Mouse (Mus musculus) left cerebral cortex, postnatal 10 days (tissue): ENCODE data around the gene Alox5. TPM values are rescaled to one million over a fixed set of nuclear protein-coding genes. Genes with fewer than 3 reads are reported as not detected.

Experiments used
- DNase-seq, 2 experiments: peaks; one replicate each; pipeline ENCODE4 v3.0.0; 2021 to 2022; ENCODE audit warnings: low spot score in 2 of 2, mixed read lengths in 1 of 2; ENCODE audit errors: extremely low spot score in 1 of 2
- intact Hi-C: fragments of 180-260 bp; cut with DNase I; formaldehyde crosslinking; loops from one replicate; pipeline ENCODE4 v1.15.1; 2025
- total RNA-seq, 2 experiments: library from RNA; stranded (reverse); gene quantifications; 2 replicates each; pipeline ENCODE4 v1.2.3; 2021

The Alox5 gene
- total RNA-seq, 2 experiments from 2014 or later: 0.95 to 1.9 TPM

DNA sequence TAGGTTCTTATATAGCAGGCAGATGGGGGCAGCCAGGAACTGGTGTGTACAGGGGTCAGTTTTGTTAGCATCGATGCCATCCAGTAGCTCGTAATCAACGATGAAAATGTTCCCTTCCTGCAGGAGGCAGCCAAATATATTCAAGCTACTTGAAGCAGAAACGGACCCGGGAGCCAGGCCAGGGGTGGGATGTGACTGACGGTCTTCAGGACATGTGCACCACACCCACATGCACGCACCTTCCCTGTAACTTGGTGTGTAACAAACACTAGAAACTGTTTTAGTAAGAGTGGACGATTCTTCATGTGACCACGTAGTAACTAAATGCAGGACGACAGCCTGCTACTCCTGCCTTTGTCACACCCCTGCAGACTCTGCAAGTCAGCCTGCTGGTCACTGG is 40.7 kb downstream of the Alox5 start:
- intact Hi-C loops: loop anchor here (5.0 kb wide), 2 partner anchors 83 to 153 kb away; partner anchors contain the start of gene March8

DNA sequence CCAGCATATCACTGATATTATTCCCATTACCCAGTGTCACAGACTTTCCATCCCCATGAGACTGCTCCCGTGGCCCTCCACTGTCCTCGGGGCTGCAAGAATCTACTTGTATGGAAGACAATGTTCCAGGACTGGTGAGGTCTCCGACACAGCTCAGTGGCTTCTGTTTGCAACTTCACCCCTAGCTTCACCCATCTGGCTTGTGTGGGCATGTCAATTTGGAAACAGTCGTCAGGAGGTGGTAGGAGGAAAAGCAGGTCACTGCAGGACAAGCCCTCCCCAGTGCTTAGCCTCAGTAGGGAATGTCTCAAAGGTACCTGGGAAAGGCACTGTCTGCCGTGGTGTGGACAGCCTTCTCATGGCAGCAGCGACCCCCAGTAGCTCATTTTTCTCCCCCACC is 41.3 kb downstream of the Alox5 start:
- intact Hi-C loops: loop anchor here (5.0 kb wide), 2 partner anchors 82 to 152 kb away; partner anchors contain the start of gene March8
- DNase-seq: no peak

More for the DNA sequence above, 40.7 kb downstream of the Alox5 start:
- no peak for DNase-seq

DNA sequence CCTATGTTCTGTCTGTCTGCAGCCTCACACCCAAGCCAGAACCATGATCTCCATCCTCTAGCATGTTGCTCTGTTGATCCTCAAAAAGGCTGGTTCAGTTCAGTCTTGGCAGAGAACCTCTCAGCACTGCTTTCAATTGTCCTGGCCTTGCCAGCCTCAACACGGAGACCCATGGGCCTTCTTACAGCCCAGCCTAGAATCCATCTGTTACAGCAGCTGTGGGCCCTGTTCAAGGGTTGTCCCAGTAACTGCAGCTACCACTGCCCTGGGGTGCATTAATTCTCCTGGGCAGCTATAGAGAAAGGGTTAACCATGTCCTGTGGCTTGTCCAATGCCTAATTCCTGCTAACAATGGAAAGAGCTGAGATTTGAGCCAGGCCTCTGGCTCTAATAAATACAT is 42.5 kb downstream of the Alox5 start:
- DNase-seq: no peak
- intact Hi-C loops: no loop called here

GRCm38 (mm10) chr6:116417518-116418315 is 43.3 kb downstream of the Alox5 start:
- intact Hi-C loops: no loop called here
- no peak for DNase-seq

DNA sequence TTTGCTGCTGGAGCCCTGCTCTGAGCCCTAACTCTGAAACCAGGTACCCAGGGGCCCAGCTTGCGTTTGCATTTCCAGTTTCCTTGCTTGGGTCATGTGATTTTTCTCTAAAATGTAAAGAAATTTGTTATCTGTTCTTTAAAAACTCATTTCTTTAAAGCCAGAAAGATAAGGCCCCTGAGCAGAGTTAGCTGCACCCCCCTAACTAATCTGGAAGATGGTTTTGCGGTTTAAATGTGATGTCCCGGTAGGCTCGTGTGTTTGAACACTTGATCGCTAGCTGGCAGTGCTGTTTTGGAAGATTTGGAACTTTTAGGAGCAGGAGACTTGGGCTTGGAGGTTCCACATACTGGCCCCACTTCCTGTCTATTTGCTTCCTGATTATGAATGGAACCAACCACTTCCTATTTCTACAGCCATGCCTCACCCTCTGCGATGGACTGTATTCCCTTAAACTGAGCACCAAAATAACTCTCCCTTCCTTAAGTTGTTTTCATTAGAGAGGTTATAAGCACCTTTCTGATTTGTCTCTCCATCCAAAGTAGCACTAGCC is 44.9 kb downstream of the Alox5 start:
- intact Hi-C loops: no loop called here
- no peak for DNase-seq

DNA sequence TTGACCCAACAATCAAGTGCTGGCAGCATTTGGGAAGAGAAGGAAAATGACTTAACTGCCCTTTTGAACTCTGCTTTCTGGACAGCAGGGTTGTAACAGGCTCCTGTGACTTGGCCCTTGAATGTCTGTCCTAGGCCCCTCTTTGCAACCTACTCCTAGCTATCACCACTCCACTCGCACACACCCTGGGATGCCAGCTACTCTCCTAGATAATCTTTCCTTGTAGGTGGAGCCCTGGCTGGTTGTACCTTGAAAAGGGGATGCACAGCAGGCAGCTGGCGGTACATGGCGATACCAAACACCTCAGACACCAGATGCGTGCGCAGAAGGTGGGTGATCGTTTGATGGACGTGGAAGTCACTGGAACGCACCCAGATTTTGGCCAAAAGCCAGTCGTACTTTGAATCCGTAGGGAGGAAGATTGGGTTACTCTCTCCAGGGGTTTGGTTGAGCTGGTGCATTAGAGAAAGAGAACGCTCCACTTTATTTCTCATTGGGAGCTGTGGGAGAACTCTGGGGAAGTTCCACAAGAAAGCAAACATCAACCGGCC is 45.8 kb downstream of the Alox5 start:
- DNase-seq: no peak
- intact Hi-C loops: no loop called here

DNA sequence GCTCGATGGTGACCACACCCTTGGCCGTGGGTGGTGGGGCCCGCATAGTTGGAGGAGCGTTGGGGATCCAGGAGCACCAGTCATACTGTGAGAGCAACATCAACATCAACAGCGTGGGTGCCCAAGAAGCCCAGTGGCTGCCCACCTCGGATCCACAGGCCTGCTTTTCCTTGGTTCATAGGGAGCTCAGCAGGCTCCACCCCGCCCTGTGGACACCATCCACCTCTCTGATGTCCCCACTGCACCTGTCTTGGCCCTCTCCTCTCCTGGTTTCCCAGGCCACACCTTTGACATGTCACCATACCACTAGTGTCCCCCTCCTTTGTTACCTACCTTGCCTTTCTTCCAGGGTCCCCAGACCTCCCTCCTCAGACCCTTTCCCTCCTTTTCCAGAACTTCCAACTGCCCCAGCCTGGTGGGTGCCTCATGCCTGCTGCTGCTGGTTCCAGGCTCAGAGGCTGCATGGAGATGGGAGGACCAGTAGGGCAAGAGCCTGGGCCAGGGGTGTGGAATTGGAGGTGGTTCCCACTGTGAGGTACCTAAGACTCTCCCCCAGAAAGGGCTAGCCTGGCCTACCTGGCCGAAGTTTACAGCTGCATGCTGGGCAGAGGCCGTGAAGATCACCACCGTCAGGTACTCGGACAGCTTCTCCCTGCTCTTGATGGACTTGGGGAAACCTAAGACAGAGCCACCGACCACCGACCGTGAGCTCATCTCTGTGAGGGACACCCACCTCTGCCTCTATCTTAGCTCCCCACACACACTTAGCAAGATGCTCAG is 48.2 kb downstream of the Alox5 start:
- intact Hi-C loops: no loop called here
- DNase-seq: no peak

DNA sequence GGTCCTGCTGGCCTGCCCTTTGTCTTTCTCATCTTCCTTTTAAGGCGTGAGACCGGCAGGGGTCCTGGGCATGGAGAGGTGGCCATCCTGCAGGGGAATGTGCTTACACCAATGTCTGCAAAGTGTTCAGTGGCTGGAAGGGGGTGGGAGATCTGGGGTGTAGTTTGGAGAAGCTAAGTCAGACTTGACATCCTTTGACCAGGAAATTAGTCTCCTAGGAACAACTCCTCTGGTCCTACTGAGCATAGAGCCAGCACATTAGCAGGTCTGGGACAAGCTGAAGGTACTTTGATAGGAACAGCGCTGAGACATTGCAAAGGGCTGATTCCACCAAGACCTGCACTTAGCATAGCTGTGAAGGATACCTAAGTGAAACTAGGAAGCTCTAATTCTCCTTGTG is 49.3 kb downstream of the Alox5 start:
- DNase-seq: no peak
- intact Hi-C loops: no loop called here

- intact Hi-C loops: no loop called here
Observed at GRCm38 (mm10) chr6:116410436-116410835, 50.5 kb downstream of the Alox5 start.

DNA sequence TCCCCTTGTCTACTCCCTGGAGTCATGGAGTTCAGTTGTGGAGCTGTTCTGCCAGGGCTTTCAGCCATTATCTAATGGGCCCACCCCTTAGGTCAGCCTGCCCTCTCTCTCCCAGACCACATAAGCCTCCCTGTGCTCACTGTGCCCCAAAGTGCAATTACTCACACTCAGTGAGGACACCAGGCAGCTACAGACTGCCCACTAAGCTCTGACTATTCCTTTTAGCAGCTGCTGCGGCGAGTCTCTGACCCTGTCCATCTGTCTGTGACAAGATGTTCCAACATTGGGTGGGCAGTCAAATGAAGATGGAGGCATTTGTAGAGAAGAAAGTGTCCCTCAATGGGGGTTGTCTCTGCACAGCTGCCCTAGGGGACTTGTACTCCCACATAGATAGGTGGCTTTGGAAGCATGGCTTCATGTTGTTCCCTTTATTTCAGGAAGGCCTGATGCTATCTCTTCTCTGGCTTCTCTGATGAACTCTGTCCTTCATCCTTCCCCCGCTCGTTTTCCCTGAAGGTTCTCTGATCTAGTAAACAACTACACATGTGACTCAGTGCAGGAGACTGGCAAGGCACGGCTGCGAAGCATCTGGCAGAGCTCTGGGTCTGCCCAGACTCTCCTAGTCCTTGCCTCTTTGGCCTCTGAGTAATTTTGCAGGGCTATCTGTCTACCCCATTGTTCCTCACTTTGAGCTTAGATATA is 52.9 kb downstream of the Alox5 start:
- intact Hi-C loops: no loop called here
- no peak for DNase-seq

More at GRCm38 (mm10) chr6:116410436-116410835, 50.5 kb downstream of the Alox5 start:
- DNase-seq: no peak

DNA sequence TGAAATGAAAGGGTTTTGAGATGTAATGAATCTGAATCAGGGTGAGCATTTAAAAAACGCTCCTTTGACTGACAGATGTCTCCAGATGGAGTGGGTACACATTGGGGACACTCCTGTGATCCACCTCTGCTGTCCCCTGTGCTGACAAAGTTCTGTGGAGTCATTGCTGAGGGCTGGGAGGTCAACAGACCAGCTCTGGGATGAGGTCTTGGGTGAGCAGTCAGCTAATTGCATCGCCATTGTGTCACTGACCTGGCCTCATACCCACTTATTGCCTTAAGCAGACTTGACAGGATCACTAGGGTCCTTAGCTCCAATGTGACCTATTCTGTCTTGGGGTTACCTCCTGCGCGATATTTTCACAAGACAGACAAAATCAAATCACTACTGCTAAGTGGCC is 53.8 kb downstream of the Alox5 start:
- no peak for DNase-seq
- intact Hi-C loops: no loop called here

- no peak for DNase-seq
- intact Hi-C loops: no loop called here
Observed at GRCm38 (mm10) chr6:116406680-116407079, 54.3 kb downstream of the Alox5 start.

GRCm38 (mm10) chr6:116406152-116406551 is 54.8 kb downstream of the Alox5 start:
- intact Hi-C loops: no loop called here
- DNase-seq: no peak

GRCm38 (mm10) chr6:116405715-116406114 is 55.3 kb downstream of the Alox5 start:
- no peak for DNase-seq
- intact Hi-C loops: no loop called here

DNA sequence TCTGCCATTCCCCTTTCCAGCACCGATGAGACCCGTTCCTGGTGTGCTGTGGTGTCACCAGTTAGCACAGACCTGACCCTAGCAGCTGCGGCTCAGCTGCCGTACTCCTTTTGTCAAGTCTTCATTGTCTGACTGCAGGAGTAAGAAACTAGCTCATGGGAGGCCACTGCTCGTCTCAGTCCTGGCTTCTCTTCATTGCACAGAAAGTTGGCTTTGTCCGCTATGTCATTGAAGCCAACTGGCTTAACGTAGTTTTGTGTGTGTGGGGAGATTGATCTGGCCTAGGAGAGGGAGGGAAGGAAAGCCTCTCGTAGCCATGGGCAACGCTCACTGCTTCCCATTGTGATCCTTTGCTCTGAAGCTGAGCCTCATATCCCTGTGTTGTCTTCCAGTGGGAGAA is 55.7 kb downstream of the Alox5 start:
- DNase-seq: no peak
- intact Hi-C loops: no loop called here

GRCm38 (mm10) chr6:116402426-116402825 is 58.6 kb downstream of the Alox5 start:
- intact Hi-C loops: no loop called here
- DNase-seq: no peak

DNA sequence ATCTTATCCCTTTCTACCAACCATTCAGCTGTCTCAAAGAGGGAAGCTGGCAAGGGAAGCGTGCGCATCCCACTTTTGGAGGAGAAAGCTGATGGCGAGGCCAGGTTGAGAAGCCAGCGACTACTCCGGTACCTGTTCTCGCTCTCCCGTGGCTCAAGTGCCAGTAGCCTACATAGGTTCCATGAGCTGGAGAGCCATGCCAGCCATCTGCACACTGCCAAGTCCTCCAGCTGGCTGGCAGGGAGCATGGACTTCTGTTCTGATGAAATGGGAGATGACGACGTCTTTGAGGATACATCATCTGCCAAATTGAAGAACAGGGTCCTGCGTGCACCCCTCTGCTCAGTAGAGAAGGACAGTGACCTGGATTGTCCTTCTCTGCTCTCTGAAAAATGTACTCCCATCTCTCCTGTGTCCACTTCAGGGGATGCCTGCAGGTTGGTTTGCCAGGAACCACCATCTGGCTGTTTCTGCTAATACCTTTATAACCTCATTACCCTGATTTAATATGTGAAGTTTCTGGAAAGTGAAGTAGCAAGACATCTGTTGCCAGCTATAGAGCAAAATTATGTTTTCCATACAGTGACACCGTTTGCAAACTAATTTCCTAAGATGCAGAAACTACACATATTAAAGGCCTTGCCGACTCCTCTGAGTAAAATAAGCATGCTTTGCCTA is 59.1 kb downstream of the Alox5 start:
- intact Hi-C loops: no loop called here
- no peak for DNase-seq

DNA sequence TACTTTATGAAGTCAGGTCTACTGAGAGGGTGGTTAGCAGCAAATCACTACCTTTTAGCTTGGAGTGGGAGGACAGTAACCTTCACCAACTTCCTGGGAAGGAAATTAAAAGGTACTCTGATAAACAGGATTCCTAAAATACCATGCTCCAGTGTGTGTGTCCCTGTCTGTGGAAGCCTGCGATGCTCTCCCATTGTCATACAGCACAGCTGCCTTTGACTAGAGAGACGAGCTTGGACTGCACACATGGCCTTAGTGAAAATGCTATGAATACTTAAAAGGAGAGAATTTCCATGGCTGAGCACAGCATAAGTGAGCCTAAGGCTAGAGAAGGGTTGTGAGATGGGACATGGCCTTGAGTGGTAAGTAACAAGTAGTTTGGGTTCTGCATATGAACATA is 62.8 kb downstream of the Alox5 start:
- intact Hi-C loops: no loop called here
- no peak for DNase-seq
